Mouse (Mus musculus) thymus, postnatal 25 days (tissue): ENCODE measurements around the gene Nbas.
A peak's percentile ranks its signal among the peaks of the same experiment; 100 is the strongest.

Experiments used
- DNase-seq: peaks from one replicate; pipeline ENCODE4 v3.0.0; 2022

The Nbas gene

DNA sequence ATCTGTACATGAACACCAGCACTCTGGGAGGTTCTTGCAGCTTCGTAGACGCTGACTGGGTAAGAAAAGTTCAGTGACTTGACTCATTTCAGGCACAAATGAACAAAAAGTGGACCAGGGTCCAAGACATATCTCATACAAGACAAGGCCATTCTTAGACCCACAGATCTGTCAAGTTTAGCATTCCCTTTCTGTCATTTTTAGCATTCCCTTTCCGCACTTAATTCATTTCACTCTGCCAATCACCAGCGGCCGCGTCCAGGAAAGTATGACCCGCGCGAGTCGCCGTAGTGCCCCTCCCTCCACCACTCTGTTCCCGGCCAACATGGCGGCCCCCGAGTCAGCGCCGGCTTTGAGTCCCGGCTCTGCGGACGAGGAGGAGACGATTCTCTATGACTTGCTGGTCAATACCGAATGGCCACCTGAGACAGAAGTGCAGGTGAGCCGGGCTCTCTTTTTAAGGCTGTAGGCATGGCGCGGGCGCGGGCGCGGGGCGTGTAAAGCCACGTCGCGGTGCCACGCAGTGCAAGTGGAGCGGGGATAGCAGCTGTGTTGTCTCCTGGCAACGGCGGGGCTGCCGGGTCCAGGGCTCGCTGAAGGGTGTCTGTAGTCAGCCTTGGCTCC, at the start of gene Nbas:
Nbas (plus strand) TSS at position 308 of the 624 bp plus-strand sequence.
- DNase-seq = peak; percentile 83

DNA sequence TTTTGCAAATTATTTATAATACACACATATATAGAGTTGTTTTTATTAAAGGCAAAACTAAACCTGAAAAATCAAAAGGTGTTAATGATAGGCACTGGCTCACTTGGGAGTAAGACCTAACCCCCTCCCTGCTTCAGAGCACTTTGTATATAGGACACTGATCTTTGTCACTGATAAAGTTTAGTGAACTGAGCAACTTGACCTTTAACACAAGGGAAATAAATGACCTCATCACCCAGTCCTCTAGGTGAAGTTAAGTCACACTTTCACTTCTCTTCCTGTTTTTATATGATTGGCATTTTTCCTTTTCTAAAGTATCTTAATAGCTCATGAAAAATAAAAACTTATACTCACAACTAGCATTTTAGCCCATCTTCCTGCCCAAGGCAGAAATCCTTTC, 26.5 kb upstream of the Nbas start:
- no peak for DNase-seq

DNA sequence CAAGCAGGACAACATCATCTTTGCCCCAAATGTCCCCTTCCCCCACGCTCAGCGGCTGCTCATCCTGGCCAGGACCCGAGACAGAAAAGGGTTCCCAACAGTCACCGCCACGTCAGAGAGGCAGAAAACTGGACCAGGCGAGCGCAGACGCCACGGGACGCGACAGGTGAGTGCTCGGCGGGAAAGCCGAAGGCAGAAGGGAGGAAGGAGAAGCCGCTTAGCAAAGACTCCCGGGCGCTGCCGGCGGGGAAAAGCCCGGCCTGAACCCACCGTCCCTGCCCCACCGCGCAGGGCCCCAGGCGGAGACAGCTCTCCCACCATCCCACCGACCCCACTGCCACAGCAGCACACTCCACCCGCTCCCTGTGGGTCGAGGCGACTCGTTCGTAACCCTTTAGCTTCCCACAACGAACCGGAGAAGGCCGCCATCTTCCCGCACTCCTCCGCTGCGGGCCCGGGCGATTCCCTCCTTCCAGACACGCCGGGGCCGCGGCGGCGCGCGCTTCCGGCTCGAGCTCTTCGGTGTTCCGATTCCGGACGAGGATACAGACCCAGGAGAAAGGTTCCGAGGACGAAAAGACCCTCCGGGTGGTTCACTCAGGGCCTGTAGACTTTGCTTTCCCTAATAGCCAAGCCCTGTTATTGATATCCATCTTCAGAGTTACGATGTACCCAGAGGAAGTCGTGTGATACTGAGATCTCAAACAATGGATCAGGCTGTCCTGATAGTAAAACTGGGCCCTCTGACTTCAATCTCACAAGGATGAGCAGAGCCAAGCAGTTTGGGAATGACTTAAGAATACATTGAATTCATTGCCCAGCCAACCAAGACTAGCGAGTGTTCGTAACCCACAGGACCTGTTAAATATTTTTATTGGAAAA, 20.0 kb upstream of the Nbas start, which contains the start of gene Ddx1:
Ddx1 (minus strand) TSS at position 523 of the 882 bp plus-strand sequence.
- peak; percentile 79 for DNase-seq

DNA sequence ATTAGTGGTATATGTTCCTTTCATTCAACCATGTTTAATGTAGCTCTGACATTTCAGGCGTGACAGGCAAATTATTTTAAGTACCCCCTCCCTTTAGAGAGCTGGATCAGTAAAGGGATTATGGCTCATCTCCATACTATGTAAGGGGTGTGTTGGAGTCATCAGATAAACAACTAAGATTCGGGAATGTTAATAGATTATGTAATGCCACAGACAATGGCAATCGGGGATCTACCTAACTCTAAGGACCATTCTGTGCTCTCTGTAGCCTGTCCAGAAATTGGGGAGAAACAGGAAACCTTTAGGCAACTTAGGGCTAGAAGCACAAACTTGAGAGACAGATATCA, 19.4 kb upstream of the Nbas start:
- no peak for DNase-seq

DNA sequence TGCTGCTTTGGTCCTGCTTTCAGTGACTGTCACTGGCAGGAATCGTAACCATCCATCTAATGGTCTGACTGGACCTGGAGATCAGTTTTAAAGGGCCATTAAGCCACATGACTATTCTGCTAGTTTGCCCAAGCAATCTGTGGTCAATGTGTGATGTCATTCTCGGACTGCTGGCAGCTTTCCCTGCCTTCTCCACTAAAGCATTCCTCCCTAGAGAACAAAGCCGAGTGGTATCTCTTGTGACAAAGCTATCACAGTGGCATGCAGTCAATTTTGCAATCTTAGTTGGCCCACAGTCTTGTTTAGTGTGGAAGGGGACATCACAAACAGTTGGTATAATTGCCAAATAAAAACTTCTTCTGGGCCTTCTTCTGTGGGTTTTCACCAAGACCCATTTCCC, 13.9 kb upstream of the Nbas start:
- DNase-seq = no peak

DNA sequence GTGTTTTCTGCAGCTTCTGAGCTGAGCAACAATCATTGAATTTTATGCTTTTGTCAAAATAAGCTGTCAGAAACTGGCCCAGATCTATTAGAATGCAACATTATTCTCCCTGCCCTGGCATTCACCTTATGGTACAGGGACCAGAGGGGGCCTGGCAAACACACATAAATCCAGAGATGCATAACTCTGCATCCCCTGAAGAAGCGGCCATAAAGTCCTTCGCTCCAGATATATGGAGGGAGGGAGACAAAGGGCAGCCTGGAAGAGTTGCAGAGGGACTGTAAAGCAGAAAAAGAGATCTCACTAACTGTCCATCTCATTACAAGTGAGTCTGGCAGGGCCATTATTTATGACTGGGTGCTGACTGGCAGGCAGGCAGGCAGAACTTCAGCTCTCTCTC, 13.2 kb upstream of the Nbas start:
- DNase-seq = no peak

DNA sequence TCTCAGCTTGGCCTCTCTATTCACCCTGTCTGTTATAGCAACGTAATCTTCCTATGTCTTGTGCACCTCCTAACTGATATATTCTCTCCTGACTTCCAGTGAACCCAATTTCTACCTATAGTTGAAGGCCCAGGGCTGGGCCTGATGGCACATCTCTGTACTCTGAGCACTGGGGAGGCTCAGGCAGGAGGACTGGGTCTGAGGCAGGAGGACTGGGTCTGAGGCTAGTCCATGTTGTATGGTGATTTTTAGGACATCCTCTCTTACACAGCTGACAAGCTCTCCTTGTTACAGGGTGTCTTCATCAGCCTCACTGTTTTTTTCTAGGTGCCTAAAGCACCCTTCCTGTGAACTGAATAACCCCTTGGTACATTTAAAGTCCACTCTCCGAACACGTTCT, 521 bp upstream of the Nbas start:
- DNase-seq = no peak

DNA sequence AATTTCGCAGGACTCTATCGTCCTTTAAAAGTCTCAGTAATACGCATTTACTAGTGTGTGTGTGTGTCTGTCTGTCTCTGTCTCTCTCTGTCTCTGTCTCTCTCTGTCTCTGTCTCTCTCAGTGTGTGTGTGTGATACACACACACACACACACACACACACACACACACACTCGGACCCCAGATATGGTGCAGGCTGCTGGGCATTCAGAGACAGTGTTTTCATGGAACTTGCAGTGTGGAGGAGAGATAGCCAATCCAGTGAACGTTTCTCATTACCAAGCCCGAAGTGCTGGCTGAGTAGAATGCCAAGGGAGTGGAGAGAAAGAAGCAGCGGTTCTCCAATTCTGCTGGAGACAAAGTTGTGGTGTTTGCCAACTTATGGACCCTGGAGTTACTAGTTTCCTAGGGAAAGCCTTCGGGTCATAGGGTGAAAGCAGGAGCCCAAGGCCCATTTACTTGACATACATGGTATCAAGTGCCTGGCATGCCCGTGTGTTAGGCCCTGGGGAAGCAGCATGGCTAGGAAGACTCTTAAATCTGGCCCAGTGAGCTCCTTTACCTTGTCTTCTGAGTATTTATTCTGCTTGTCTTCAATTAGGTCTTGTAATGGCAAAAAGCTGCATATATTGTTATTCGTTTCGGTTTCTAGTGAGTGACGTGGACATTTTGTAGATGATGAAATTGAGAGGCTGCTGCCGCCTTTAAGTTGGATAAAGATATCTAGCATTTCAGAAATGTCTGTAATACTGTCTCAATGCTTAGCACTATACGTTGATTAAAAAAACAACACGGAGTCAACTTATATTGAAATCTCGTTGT, 847 bp downstream of the Nbas start:
- DNase-seq = no peak

DNA sequence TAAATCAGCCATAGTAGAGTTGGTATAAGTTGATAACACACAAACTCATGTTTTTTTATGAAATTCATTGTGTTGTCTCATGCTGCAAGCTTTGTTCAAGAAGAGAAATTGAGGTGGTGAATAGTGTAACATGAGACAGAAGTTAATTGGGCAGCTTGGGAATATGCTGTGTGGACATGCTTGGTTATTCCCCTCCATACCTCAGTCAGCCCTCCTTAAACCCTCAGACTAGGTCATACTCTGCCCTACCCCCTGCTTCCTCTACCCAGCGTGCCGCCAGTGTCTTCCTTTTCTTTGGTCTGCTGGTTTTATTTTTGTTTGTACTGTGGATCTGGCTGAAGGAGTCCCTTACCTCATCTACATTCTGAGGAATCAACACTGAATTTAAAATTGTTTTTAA, 22.5 kb downstream of the Nbas start:
- no peak for DNase-seq

DNA sequence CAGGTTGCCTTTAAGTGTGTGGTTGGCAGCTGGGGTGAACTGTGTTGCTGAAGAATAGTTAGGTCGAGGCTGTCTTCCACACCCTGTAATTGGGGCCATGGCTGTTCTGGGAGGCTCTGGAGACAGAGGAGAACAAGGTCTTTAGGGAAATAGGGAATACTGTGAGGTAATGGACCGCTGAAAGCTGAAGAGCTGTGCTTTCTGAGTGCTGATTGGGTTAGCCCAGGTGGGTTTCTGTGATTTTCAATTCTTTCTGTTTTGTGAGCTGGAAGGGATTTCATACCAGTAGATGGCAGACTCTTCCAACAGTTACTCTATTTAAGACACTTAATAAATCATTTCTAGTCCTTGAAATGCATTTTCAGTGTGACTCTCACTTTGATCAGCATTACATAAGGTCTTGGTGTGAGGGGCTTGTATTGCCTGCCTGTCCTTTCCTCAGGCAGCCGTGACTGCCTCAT, 24.5 kb downstream of the Nbas start:
- no peak for DNase-seq

DNA sequence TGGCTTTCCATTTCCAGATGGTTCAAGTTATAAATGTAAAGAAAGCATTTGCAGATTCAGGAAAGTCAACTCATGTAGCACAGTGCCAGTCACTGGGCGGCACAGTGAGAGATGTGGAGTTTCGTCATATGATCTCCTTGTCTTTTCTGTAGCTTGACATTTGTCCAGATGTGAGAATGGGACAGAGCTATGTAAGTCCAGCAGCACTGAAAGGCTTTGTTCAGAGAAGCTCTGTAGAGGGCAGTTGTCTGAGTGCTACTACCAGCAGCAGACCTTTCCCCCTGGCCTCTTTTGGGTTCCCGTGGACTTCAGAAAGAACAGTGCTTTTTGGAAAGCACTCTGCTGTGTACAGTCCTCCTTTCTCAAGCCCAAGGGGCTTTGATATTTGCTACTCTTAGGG, 34.1 kb downstream of the Nbas start:
- no peak for DNase-seq

DNA sequence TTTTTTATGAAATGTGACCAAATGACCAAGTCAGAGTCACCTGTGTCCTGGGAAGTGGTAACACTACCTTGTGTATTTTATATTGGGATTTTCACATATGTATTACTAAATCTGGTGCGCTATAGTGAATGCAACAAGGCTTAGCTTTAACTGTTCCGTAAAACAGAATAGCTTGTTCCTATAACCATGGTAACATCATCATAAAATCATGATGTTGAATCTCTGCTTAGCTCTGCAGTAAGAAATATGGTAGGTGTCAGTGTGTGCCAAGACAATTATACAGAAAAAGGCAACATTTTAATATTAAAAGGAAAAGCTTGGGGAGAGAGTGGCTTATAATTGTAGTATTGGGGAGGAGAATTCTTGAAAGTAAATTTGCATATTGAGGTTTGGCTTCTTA, 45.0 kb downstream of the Nbas start:
- DNase-seq = no peak

DNA sequence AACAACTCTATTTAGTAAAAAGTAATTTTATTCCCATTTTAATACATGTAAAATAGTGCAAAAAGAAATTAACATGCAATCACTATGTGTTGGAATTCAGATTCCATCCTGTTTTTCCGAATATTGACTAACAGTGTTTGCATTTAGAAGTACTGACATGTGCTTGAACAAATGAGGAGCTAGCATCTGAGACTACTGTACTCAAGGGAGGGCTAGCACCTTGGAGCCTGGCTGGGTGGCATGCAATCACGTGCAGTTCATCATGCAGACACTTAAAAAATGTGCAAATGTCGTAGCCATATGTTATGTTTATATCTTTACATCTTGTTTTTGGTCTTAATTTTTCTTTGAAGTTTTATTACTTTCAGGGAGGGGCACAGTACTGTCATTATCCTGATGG, 45.5 kb downstream of the Nbas start:
- DNase-seq = no peak

DNA sequence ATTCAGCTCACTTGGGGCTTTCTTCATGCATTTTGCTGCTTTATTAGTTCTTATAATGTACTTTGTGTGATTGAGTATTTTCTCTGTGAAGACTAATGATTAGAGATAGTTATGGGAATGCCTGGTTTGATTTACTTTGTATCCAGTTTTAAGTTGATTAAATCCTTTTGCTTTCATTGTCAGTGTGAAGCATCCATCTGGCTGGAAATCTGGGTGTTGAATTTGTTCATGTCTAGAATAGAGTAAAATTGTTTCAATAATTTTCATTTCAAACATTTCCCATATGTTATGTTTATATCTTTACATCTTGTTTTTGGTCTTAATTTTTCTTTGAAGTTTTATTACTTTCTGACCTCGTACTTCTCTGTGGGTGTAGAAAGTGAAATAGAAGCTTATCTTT, 46.1 kb downstream of the Nbas start:
- no peak for DNase-seq

DNA sequence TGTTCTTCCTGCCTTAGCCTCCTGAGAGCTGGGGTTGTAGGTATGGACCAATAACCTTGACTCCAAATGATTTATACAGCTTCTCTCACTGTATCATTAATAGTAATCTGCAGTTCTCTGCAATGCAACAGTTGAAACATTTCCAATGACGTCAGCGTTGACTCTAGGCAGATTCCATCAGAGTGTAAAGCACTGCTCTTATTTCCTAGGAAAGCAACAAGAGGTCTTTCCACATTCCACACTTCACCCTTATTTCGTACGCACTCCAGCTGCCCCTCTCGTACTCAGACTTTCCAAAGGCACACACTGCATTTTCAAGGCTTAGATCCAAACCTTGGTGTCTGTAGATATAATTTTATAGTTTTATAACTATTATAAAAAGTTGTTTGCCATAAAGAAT, 73.6 kb downstream of the Nbas start:
- no peak for DNase-seq

DNA sequence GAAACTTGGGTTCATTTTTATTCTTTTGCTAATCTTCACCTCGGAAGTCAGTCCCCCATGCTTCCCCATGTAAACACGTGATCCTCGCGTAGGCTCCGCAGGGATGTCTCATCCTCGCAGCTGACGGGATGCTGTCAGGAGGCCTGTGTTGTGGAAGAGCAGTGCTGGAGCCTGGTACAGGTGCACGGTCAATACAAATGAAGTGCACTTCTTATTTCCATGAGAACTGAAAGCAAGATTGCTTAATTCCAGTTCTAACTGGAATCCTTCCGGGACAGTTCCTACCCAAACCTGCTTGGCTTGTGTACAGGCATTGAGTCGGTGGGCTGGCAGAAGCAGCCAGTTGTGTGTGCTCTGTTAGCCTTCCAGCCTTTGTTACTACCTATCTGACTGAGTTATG, 87.3 kb downstream of the Nbas start:
- DNase-seq = no peak

DNA sequence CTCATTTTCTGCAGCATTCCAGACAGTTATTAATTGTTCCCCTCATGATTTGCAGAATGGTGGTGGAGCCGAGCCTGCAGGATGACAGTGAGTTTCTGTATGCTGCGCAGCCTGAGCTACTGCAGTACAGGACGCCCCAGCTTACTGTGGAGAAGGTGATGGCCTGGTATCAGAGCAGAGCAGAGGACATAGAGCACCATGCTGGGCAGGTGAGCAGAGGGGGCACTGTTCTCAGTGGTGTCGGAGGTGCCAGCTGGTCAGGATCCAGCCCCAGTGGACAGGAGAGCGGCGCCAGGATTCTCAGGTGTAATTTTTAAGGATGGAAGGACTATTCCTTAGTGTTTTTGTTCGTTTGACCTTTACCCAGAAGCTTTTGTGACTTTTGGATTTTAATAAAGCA, 87.8 kb downstream of the Nbas start:
- DNase-seq = no peak

DNA sequence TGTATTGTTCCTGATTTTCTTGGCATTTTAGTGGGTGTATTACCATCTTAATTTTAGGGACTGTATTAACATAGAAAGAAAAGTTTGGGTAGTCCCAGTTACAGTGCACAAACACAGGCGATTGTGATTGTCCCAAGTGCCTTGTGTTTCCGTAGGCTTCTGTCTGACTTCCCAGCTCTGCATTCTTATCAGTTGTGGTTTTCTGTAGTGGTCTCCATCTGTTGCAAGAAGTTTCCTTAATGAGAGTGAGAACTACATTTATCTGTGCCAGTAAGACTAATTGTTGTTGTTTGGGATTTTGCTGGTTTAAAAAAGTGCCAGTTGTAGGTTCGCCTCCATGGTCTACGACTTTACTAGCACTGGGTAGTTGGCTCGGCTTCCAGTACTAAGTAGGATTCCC, 88.3 kb downstream of the Nbas start:
- no peak for DNase-seq

DNA sequence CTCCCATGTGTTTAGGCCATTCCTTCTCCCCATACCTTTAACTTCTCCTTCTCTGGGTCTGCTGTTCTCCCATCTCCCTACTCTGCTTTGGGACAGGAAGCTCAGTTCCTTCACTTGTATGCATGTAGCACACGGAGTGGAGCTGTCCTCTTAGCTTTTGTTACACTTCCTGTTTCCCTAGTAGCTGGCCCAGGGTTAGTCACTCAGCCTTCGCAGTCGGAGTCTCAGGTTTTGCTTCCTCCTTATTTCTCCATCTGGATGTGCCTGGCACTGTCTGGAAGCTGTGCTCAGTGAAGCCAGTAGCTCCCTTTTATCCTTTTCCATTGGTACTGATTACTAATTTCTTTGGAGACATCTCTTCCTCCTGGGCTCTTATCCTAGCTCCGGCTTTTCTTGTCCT, 89.9 kb downstream of the Nbas start:
- DNase-seq = no peak

DNA sequence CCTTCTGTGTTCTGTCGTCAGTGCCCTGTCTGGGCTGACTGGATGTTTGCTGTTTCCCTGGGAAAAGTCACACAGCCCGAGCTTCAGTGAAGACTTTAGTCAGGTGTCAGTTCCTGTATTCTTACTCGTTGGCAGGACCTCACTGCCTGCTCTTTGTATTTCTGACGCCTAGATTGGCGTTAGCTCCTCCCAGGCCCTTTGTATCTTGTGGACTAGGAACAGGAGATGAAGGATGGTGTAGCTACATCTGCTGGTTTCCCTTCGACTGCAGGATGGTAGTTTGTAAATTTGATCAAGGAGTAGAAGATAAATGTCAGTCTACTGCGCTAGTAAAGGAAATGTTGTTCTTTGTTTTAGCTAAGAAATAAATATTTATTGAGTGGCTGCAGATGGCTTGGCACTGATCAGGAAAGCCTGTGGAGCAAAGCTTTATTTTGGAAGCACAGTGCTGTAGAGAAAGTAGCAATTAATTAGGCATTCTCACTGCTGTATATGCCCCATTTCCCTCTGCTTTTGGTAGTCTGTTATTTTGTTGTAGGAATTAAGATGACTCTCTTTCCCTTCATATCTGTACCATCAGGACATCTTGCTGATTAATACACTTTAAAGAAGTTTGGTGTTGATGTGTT, 91.4 kb downstream of the Nbas start:
- no peak for DNase-seq

DNA sequence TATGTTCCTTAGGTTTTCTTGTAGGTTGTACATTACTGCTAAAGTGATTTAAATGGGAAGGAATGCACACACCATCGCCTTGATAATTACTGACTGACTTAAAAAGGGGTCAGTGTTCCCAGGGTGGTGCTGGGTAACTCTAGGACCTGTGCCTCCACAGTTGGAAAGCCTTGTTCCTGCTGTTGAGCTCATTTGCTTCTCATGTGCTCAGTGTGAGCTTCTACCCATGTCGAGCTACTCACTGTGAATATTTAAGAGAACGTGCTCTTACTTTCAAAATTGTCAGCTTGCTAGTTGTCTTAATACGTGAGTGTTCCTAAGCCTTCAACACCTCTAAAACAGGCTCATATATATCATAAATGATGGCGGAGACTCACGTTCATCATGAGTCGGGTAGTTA, 112.6 kb downstream of the Nbas start:
- DNase-seq = no peak

DNA sequence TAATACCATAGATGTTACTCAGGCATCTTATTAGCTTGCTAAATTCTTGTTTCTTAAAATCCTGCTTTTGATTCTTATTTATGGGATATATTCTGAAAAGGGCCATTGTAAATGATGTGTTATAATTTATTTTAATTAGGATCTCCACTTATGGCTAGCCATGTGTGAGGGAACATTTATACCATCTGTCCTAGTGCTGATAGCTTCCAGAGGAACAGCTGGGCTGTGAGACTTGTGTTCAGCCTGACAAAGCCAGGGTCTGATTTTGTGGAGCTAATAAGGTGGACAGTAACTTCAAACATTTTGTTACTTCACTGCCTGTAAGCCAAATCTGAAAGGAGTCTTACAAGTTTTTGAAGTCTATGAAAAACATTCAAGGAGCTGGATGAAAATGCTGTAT, 113.1 kb downstream of the Nbas start:
- DNase-seq = no peak

DNA sequence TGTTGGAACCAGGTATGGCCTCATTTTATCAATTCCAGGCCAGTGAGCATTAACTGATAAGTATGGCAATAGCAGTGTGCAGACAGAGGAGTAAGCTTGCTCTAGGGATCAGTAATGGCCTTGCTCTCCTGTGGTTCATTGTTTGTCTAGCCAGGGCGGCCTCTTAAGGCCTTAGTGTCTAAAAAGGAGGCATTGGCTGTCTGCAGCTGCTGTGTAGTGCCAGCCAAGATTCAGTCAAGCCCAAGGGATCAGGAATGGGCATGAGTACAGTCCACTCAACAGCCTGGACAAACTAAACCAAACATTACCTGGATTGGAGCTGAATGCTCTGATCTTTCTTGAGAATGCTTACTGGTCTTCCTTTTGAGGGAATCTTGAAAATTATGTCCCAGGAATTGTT, 120.7 kb downstream of the Nbas start:
- DNase-seq = no peak
